8 mouse cellular contexts compared by ENCODE assay signal in the genomic region with DNA sequence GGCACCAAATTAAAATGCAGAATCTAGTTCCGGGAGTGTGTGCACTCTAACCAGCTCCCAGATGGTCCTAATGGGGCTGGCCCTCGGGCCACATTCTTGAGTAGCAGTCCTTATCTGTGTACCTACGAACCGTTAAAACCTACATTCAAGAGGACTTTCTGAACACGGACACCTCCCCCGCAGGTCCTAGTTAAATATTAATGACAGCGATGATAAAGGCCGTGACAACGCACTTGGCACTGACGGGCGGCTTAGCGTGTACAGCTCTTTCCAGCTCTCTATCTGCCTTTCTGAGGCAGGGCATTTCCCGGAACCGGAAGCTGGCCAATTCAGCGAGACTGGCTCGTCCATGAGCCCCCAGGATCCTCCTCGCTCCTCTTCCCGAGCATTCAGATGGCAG. TPM values are rescaled to one million over a fixed set of nuclear protein-coding genes. Genes with fewer than 3 reads are reported as not detected.
DNase-seq lines count a peak whose midpoint lies in the region; ATAC-seq and TF ChIP-seq lines count a peak whose summit lies in the region.

No protein-coding gene starts in this region.

- H3K36me3 ChIP-seq in lung, embryonic 14.5 days (ENCODE audit: insufficient read depth) = no peaks in the 10 kb centered on the region
- no peaks in the 10 kb centered on the region for H3K36me3 ChIP-seq in forebrain, embryonic 13.5 days (ENCODE audit: poor library complexity, severe bottlenecking)

- no peak for TF ChIP-seq CTCF in lung, embryonic 14.5 days (IDR thresholded peaks at IDR 0.05; ENCODE audit: low read depth)

- H3K9ac ChIP-seq in lung, embryonic 14.5 days = no peak overlapping the region
- H3K9ac ChIP-seq in forebrain, embryonic 13.5 days = no peak overlapping the region

- H3K9me3 ChIP-seq in lung, embryonic 14.5 days (ENCODE audit: low read depth, low read length) = no peaks in the 10 kb centered on the region
- no peaks in the 10 kb centered on the region for H3K9me3 ChIP-seq in forebrain, embryonic 13.5 days (replicated peaks)

- WGBS in lung, embryonic 14.5 days = 24% methylated on average over 18 of the region's 18 CpGs
- WGBS in forebrain, embryonic 13.5 days = 80% methylated on average over 18 of the region's 18 CpGs

- peak; percentile 30 for DNase-seq in thymus, postnatal 4 days
- DNase-seq in thymus, postnatal 0 days (ENCODE audit: low spot score) = no peak
- DNase-seq in kidney, adult 18-20 months = peak; percentile 74
- peak; percentile 74 for DNase-seq in lung, embryonic 14.5 days
- peak; percentile 39 for DNase-seq in testis, postnatal 14 days (ENCODE audit: low spot score)
- DNase-seq in left cerebral cortex, postnatal 14 days (ENCODE audit: low spot score in 2 of 2) = no peak
- DNase-seq in frontal cortex, postnatal 25 days (ENCODE audit: low spot score in 2 of 2) = no peak

- peaks cover 7% of the 10 kb centered on the region; the same call in 1 of the 2 replicates for H3K4me1 ChIP-seq in lung, embryonic 14.5 days (ENCODE audit: insufficient read depth)
- peaks cover 10% of the 10 kb centered on the region for H3K4me1 ChIP-seq in forebrain, embryonic 13.5 days

- H3K4me2 ChIP-seq in lung, embryonic 14.5 days = peak overlapping the region; percentile 51
- H3K4me2 ChIP-seq in forebrain, embryonic 13.5 days = no peak overlapping the region

- H3K27ac ChIP-seq in lung, embryonic 14.5 days (ENCODE audit: low read depth) = no peak overlapping the region
- no peak overlapping the region for H3K27ac ChIP-seq in forebrain, embryonic 13.5 days

- no peaks in the 10 kb centered on the region for H3K27me3 ChIP-seq in lung, embryonic 14.5 days (ENCODE audit: insufficient read depth, low read length)
- no peaks in the 10 kb centered on the region for H3K27me3 ChIP-seq in forebrain, embryonic 13.5 days

- peak; percentile 68; the same call in 1 of the 2 replicates for ATAC-seq in lung, embryonic 14.5 days (ENCODE audit: insufficient read depth)
- no peak for ATAC-seq in forebrain, embryonic 13.5 days

- H3K4me3 ChIP-seq in lung, embryonic 14.5 days (ENCODE audit: low read depth, low read length) = 0 out of 2 replicates have a peak overlapping the region, but pooled peaks have one; percentile 16
- H3K4me3 ChIP-seq in forebrain, embryonic 13.5 days = no peak overlapping the region

- intact Hi-C loops in left cerebral cortex, postnatal 14 days (cut with DNase I) = no loop called here

RNA-seq across cellular contexts. Expression of a gene that starts 29.9 kb away (rescaled TPM):
- 6.6 and 6.8 TPM in 2 replicates for polyA plus RNA-seq in thymus, postnatal 0 days (2015; fragmentation: Nextera tagmentation; extraction: Ambion mirVana)
- polyA plus RNA-seq in lung, embryonic 14.5 days (2014; fragmentation: Nextera tagmentation; extraction: Ambion mirVana) = 11.5 and 13.5 TPM in 2 replicates
- polyA plus RNA-seq in forebrain, embryonic 13.5 days (2015; fragmentation: Nextera tagmentation; extraction: Ambion mirVana) = 6.4 and 7.6 TPM in 2 replicates
- 10 to 100 TPM; 28.5 to 30.6 TPM for total RNA-seq in left cerebral cortex, postnatal 14 days (2021)

Comparison
In these comparisons a context has a peak if more than half of its experiments do, and no peak if none do; other contexts are left out.
1. DNase-seq: peak in thymus, postnatal 4 days (single experiment), kidney, adult 18-20 months (single experiment), lung, embryonic 14.5 days (single experiment) and testis, postnatal 14 days (single experiment); none in thymus, postnatal 0 days (single experiment), left cerebral cortex, postnatal 14 days (0 of 2) and frontal cortex, postnatal 25 days (0 of 2).